Mouse (Mus musculus): ENCODE data around the gene Gpr137c.

The Gpr137c gene

DNA sequence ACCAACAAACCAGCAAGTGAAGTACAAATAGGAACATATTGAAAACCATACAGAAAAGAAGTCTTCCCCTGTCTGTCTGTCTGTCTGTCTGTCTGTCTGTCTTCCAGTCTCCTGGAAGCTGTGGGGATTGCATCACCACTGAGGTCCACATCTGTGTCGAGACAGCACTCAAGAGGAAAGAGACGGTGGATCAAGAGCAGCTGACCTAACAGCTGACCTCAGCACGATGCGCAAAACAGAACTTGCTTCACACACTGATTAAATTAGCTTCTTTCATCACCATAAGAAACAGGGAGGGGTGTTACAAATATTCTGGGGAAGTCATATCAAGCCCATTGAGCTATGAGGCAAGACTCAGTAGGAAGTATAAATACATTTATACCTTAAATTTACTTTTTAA is 72.1 kb downstream of the Gpr137c start:
- DNase-seq (ENCODE audit: low spot score) = no peak

DNA sequence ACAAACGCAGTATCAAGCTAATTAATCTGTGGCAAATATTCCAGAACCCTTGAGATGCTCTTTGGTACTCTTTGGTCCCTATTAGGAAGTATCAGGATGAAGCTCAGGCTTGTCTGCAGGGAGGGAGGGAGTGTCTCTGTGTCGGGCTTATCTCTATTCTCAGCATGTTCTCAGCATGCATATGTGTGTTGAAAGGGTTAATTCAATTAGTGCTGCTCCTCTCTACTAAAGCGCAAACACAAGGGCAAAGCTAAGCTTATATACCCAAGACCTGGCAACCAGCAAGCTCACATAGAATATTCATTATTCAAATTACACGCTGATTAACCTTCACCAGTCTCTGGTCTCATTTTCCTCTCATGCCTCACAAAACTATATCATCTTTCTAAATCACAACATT is 84.4 kb downstream of the Gpr137c start:
- DNase-seq (ENCODE audit: low spot score) = no peak

DNA sequence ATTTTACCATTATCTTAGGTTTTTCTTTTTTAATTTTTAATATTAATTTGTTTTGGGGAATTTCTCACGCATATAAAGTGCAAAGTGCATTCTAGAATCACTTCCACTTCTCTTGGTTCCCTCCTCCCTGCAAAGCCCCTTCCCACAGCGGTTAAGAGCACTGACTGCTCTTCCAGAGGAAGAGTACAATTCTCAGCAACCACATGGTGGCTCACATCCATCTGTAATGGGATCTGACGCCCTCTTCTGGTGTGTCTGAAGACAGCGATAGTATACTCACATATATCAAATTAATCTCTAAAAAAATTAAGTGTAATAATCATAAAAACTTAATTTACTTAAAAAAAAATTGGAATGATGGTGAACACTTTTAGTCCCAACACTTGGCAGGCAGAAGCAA is 84.9 kb downstream of the Gpr137c start:
- DNase-seq (ENCODE audit: low spot score) = no peak

DNA sequence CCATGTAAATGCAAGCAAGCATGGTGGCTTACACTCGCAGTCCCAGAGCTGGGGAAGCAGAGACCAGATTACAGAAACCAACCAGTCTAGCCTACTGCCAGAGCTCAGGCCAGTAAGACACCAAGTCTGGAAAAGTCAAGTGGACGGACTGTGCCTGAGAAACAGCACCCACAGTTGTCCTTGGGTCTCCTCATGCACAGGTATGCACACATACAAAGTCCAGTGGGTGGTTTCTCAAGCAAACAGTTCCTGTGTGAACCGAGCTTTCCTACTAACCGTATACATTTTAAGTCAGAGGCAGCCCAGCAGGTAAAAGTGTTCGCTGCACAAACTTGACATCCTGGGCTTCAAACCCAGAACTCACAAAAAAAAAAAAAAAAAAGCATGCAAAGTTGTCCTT is 86.3 kb downstream of the Gpr137c start:
- no peak for DNase-seq (ENCODE audit: low spot score)

DNA sequence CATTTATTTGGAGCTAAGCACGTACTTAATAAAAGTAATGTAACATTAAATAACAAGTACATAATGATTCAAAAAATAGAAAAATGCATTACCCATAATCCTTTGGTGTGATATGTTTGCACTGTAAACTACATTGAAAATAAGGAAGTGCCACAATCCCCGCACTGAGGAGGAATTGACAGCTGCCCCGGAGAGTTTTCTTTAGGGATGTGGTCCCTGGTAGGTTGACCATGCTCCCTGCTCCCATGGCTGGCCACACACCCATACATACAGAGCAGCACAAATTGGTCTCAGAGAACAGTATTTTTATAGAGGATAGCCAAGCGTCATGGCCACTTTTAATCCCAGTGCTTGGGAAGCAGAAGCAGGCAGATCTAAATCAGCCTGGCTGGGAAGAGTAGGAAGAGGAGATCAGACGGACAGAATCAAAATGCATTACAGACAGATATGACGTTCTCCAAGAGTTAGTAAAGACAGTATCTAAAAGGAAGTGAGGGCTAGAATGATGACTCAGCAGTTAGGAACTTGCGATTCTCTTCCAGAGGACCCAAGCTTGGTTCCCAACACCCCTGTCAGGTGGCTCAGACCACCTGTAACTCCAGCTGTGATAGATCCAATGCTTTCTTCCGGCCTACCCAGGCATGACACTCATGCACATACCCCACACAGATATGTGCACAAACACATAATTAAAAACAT is 88.3 kb downstream of the Gpr137c start:
- DNase-seq (ENCODE audit: low spot score) = no peak

DNA sequence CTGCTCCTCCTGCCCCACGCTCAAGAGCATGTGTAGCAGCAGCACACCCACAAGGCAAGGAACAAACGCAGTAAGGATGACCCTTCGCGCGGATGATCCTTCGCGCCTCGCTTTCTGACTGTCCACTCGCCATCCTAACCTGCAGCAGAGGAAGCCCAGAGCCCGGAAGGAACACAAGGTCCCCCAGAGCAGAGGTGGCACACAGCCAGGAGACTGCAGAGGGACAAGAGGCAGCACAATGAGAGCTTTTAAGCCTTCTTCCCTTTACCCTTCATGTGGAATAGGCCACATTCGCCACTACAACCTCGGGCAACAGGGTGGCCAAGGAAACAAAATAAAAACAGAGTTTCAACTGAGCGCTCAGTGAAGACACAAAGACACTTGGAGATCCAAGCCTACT is 90.1 kb downstream of the Gpr137c start:
- peak; percentile 63 for DNase-seq (ENCODE audit: low spot score)

DNA sequence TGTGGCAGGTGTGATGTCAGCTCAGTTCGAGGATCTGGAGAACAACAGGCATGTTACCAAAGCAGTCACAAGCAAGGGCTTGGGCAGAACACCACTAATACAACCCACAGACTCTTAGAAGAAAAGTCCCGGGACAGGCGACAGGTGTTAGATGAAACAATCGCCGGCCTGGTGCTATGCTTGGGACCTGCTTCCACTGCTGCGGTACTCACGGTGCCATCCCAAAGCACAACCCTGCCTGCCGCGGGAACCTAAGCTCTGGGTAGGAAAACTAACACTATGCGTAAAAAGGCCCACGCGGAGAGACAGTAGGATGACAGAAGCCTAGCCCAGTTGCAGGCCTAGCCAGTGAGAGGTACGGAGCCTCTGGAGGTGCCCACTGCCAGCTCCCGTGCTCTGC is 90.6 kb downstream of the Gpr137c start:
- no peak for DNase-seq (ENCODE audit: low spot score)

DNA sequence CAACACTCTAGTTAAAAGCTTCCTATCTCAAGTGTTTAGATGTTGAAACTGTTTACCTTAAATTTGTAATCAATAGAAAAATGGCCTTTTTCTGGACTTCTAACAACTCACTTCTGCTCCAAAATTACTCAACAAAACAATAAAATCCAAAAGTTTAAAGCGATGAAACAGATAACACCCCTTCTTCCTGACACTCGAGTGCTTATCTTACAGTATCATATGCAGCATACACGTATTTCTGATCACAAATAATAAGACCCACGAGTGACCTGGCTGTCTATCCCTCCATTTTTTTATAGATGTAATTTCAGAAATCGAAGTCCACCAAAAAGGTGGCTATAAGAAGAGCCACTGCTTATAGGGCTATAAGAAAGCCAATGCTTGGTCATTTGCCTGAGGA is 97.4 kb downstream of the Gpr137c start:
- DNase-seq (ENCODE audit: low spot score) = no peak

DNA sequence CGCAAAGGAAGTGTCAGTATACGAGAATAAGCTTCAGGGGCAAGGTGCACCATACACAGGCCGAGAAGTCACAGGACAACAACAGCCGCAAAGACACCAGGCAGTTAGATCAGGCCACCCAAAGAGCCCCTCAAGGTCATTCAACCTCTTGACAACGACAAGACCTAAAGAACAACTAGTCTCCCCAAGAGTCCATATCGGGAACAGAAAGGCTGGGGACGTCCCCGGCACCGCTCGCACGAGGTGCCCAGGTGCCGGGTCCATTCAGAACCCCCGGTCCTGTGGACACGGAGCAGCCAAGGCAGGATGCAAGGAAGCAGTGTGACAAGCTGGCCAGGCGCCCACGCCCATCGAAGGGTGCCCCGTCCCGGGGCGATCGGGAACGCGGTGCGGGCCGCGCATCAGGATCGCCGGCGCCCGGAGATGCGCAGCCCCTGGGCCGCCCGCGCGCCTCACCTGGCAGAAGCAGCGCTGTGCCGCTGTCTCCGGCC is 98.4 kb downstream of the Gpr137c start:
- DNase-seq (ENCODE audit: low spot score) = peak; percentile 74

DNA sequence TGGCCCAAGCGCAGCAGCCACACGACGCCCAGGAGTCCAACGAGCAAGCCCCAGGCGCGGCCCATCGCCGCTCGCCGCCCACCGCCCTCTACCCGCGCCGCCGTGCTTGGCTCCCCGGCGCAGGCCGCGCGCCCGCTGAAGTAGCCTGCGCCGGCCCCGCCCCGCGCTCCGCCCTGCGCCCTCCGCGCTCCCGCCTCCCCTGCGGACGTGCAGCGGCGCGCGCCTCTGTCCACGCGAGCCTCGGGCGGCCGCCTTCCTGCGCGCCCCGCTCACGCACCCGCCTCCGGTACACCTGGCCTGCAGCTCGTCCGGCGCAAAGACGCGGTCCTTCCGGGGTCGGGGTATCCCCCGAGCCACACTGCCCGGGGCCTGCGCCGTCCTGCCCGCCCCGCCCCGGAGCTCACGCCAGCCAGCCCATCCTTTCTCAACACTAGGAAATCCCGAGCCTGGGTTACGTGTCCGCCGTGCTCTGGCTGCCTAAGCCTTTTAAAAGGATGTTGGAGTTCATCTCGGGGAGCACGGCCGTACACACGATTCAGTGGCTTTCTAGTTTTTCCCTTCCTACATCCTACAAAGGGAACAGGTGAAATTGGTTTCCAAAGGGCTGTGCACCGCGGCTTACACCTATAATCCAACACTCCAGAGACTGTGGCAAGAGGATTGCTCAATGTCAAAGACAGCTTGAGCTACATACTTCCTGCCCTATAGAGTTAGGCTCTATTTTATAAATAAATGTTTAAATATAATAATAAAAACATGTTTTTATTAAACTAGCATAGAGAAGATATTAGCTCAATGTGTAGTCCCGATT is 99.1 kb downstream of the Gpr137c start, which contains the start of gene Ero1l:
Ero1l (minus strand) TSS at position 346 of the 811 bp plus-strand sequence.
- peak; percentile 87 for DNase-seq (ENCODE audit: low spot score)

DNA sequence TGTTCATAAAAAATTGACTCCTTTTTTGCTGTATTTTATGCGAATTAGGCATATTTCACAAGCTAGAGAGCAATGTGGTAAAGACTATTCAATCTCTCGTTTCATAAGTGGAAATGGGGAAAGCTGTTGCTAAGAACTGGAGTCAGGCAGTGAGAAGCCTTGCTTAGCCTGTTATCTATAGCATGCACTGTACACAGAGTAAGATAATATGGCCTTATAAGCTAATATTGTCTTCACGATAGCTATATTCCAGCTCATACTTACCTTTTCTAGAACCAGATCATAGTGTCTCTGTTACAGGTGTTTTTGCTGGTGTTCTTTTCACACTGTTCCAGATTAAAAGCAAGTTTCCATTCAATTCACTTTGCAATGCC is 99.7 kb downstream of the Gpr137c start:
- no peak for DNase-seq (ENCODE audit: low spot score)

DNA sequence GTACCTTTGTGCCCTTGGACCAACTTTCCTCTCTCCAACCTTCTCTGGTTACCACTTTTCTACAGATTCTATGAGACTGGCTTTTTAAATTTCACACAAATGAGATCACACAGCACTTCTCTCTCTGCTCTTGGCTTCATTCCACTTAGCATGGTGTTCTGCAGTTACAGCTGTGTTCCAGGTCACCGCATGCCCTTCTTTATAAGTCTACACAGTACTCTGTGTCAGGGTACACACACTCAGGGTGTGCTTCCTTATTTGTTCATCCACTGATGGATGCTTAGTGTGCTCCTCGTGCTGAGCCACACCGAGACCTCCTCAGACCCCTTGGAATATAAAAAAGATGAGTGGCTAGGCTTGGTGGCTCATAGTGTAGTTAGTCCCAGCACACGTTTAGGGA is 100.6 kb downstream of the Gpr137c start:
- DNase-seq (ENCODE audit: low spot score) = no peak

DNA sequence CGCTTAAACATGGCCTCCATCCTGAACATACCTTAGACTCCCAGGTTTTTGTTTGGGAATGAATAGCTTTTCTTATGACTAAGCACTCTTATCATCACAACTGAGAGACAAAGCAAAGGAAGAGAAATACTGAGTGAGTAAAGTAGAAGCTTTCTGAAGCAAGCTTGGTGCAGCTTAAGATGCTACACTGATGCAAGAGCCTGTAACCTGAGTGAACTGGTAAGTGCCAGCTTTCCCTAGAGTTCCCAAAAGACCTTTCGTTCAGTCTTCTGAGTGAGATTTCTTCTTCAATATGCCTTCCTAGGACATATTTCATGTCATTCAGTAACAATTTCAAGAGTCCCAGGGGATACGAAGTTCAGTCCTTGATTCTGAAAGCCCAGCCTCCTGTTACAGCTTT is 101.5 kb downstream of the Gpr137c start:
- no peak for DNase-seq (ENCODE audit: low spot score)

DNA sequence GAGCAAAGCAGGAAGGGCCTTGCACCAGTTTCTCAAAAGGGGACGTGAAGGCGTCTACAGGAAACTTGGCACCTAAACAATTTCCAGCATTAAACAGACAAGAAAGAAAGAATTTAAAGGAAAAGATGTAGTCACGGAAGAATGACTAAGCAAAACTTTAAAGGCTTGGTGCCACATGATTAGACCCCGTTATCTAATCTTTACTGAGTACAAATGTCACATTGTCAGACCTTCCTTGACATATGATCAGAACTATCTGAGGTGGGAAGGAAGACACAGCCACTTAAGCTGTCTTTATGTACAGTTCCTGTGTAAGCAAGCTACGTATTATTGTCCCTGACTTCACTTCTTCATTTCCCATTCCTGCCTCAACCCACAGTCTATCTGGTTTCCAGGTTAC is 102.1 kb downstream of the Gpr137c start:
- DNase-seq (ENCODE audit: low spot score) = no peak

DNA sequence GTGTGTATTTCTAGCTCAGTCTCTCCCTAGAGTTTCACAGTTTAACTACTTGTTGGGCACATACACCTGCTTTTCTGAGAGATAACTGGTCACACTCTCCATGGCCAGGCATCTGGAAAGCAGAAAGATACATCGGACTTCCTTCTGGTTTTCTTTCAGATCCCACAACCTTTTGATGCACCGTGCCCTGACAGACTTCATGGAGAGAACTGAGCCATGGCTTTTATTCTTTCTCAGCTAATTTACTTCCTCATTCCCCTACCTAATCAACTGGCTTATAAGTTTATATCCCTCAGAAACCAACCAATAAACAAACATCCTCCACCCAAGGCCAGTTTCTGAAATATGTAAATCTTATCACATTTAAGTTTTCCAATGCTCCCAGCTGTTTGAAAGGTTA is 102.9 kb downstream of the Gpr137c start:
- no peak for DNase-seq (ENCODE audit: low spot score)

DNA sequence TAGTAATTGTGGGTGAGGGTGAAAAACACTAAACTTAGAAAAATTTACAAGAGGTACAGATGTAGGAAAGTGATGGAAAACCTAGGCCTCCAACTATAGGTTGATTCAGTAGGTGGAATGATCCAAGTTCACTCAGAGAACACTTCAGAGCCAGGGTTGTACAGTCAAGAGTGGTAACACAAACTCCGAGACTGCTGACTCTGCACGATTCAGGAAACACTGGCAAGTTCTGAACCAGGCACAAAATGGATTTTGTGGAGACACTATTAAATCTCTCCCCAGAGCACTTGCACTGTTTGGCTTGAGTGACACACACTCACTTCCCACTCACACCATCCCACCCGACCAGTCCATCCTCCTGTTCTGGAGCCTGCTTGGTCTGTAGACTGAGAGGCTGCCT is 103.8 kb downstream of the Gpr137c start:
- DNase-seq (ENCODE audit: low spot score) = no peak

DNA sequence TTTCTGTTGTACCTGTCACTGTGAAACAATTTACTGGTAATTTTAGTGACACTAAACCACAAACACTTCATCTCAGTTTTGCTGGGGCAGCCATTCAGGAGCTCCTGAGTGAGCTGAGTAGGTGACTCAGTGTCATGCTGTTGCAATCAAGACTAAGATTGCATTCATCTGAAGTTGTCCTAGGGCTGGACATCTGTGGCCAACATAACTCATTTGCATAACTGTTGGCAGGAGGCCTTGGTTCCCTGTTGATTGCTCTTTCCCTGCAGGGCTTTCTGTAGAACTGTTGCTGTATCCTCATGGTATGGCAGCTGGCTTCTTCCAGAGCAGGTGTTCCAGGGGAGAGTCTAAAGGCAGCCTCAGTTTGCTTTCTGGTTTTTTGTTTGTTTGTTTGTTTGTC is 106.0 kb downstream of the Gpr137c start:
- DNase-seq (ENCODE audit: low spot score) = no peak

DNA sequence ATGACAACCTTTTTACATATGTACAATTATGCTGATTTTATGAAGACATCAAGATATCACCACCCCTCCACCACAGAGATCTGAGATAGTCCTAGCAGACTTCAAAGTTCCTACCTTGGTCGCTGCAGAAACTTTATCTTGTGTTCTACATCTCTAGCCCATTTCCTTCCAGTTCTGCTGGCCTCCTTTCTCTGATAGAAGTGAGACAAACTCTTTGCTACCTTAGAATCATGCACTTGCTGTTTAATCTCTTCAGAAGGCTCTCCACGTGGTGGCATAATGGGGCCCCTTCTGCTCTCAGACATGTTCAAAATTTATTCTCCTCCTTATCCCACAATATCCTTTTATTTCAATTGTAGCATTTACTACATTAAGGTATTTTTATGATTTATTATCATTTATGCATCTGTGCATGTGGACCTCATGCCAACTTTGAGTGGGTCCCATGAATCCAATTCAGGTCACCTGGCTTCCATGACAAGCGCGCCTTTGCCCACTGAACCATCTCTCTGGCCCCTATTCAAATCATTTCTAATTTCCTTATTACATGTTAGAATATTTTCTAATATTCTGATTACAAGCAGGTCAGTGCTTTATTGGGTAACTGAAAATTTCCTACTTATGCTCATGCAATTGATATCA is 108.7 kb downstream of the Gpr137c start:
- DNase-seq (ENCODE audit: low spot score) = no peak

DNA sequence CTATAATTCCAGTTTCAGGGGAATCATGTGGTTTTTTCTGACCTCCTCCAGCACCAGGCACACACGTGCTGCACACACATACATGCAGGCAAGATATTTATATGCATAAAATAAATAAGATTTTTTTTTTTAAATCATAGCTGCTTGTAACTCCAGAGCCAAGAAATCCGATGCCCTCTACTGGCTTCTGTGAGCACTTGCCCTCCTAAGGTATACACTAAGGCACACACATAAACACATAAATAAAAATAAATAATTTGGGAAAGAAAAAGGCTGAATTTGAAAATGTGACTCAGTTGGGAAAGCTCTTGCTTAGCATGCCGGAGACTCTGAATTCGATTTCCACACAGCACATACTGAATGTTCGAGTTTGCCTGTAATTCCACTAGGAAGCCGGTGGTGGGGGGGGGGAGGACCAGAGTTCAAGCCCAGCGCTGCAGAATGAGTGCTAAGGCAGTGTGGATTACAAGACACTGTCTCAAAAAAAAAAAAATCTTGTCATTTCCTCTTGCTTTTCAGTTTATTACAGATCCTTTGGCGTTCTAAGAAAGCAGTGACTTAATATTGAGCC is 109.6 kb downstream of the Gpr137c start:
- no peak for DNase-seq (ENCODE audit: low spot score)

DNA sequence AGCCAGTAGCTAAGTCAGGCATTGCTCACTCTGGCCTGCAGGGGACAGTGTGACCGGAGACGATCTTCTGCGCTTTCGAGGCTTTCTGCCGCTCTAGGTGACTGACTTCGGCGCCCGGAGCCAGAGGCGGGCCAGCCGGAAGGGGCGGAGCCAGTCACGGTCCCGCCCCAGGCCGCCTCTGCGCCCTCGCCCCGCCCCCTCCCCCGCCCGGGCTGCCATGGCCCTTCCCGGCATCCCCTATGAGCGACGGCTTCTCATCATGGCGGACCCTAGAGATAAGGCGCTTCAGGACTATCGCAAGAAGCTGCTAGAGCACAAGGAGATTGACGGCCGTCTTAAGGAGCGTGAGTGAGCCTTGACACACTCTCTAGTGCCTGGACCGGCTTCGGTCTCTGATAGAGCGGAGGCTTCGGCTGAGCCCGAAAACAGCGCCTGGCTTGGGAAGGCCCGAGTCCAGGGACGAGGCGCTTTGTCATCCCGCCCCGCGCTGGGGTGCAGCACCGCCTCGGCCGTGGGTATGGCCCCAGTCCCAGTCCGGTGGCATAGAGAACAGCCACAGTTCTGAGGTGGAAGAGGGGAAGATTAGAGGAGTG is 110.2 kb downstream of the Gpr137c start, which contains the start of gene Psmc6:
Psmc6 (plus strand) TSS at position 200 of the 593 bp plus-strand sequence.
- DNase-seq (ENCODE audit: low spot score) = peak; percentile 93

Data from testis, postnatal 10 days (tissue).